Mouse (Mus musculus) effector memory CD4-positive, alpha-beta T cell, adult 5 months (primary cell): ENCODE results near the gene Olfr803. TPM values are rescaled to one million over a fixed set of nuclear protein-coding genes. Genes with fewer than 3 reads are reported as not detected.

Experiments used
- polyA plus RNA-seq: library from polyadenylated mRNA; unstranded; fragments of 100-300 nt; shearing (Covaris generic); gene quantifications from one replicate; pipeline ENCODE4 v1.2.1, GENCODE M21; 2017

Gene Olfr803
- not detected for polyA plus RNA-seq

GRCm38 (mm10) chr10:129694186-129694585, at the start of gene Olfr803:
Gene Olfr803 (minus strand): TSS chr10:129694286.

GRCm38 (mm10) chr10:129741821-129742220, 47.7 kb upstream of the Olfr803 start, which contains the start of gene Olfr806:
Gene Olfr806 (minus strand): TSS chr10:129741921.

GRCm38 (mm10) chr10:129729275-129729674, 35.2 kb upstream of the Olfr803 start, which contains the start of gene Olfr805:
Gene Olfr805 (minus strand): TSS chr10:129729375.

GRCm38 (mm10) chr10:129702910-129703309, 8.8 kb upstream of the Olfr803 start, which contains the start of gene Olfr804:
Gene Olfr804 (plus strand): TSS chr10:129703210.

GRCm38 (mm10) chr10:129688069-129688468, 6.0 kb downstream of the Olfr803 start, which contains the start of gene Olfr802:
Gene Olfr802 (minus strand): TSS chr10:129688169.

GRCm38 (mm10) chr10:129673765-129674164, 20.3 kb downstream of the Olfr803 start, which contains the start of gene Olfr801:
Gene Olfr801 (minus strand): TSS chr10:129673865.

GRCm38 (mm10) chr10:129657394-129657793, 36.7 kb downstream of the Olfr803 start, which contains the start of gene Olfr800:
Gene Olfr800 (plus strand): TSS chr10:129657694.

Other genes starting within 250 kb of the Olfr803 start
- gene Olfr787, start 232.4 kb downstream of the Olfr803 start, polyA plus RNA-seq, result 0.12 TPM
- 0.10 TPM for gene Olfr788, start 223.3 kb downstream of the Olfr803 start, polyA plus RNA-seq
- not detected for gene Olfr789, start 209.5 kb downstream of the Olfr803 start, polyA plus RNA-seq
- gene Olfr790, start 195.8 kb downstream of the Olfr803 start, polyA plus RNA-seq, result not detected
- gene Olfr791, start 172.5 kb downstream of the Olfr803 start, polyA plus RNA-seq, result not detected
- not detected for gene Olfr792, start 155.1 kb downstream of the Olfr803 start, polyA plus RNA-seq
- gene Olfr794, start 126.6 kb downstream of the Olfr803 start, polyA plus RNA-seq, result not detected
- not detected for gene Olfr796, start 81.7 kb downstream of the Olfr803 start, polyA plus RNA-seq
- 0.14 TPM for gene Olfr798, start 66.4 kb downstream of the Olfr803 start, polyA plus RNA-seq
- gene Olfr799, start 56.8 kb downstream of the Olfr803 start, polyA plus RNA-seq, result not detected
- gene Olfr800, start 36.6 kb downstream of the Olfr803 start, polyA plus RNA-seq, result not detected
- not detected for gene Olfr801, start 20.4 kb downstream of the Olfr803 start, polyA plus RNA-seq
- not detected for gene Olfr802, start 6.1 kb downstream of the Olfr803 start, polyA plus RNA-seq
- not detected for gene Olfr804, start 8.9 kb upstream of the Olfr803 start, polyA plus RNA-seq
- not detected for gene Olfr805, start 35.1 kb upstream of the Olfr803 start, polyA plus RNA-seq
- gene Olfr806, start 47.6 kb upstream of the Olfr803 start, polyA plus RNA-seq, result 0.16 TPM
- gene Olfr807, start 63.5 kb upstream of the Olfr803 start, polyA plus RNA-seq, result not detected
- not detected for gene Olfr808, start 71.2 kb upstream of the Olfr803 start, polyA plus RNA-seq
- gene Olfr809, start 80.4 kb upstream of the Olfr803 start, polyA plus RNA-seq, result not detected
- not detected for gene Olfr810, start 100.6 kb upstream of the Olfr803 start, polyA plus RNA-seq
- gene Olfr811, start 110.1 kb upstream of the Olfr803 start, polyA plus RNA-seq, result not detected
- not detected for gene Olfr812, start 151.8 kb upstream of the Olfr803 start, polyA plus RNA-seq
- gene Olfr813, start 161.1 kb upstream of the Olfr803 start, polyA plus RNA-seq, result not detected
- gene Olfr814, start 185.6 kb upstream of the Olfr803 start, polyA plus RNA-seq, result 0.16 TPM
- gene Olfr815, start 211.6 kb upstream of the Olfr803 start, polyA plus RNA-seq, result not detected
- 0.66 TPM for gene Olfr816, start 221.3 kb upstream of the Olfr803 start, polyA plus RNA-seq